Mouse (Mus musculus) C2C12 (cell line): ENCODE measurements around the gene Ppp2r3c. TPM values are rescaled to one million over a fixed set of nuclear protein-coding genes. Genes with fewer than 3 reads are reported as not detected.
A peak's percentile ranks its signal among the peaks of the same experiment; 100 is the strongest.
"Not testable (repeated sequence)": the region's sequence is repeated elsewhere in the genome, so short reads cannot be mapped to it uniquely, and the experiment has no call there.

Source experiments
- H3K27me3 ChIP-seq: one replicate; pipeline ENCODE4 v1.6.1; 2011; ENCODE audit not compliant: control insufficient read depth, insufficient read depth, insufficient read length
- H3K36me3 ChIP-seq: one replicate; pipeline ENCODE4 v1.6.1; 2011; ENCODE audit not compliant: control insufficient read depth, insufficient read depth
- H3K4me3 ChIP-seq: one replicate; pipeline ENCODE4 v1.5.1; 2011; ENCODE audit warnings: mild to moderate bottlenecking, control low read depth; ENCODE audit not compliant: poor library complexity, insufficient read depth, severe bottlenecking
- H3K79me2 ChIP-seq: one replicate; pipeline ENCODE4 v1.6.1; 2011; ENCODE audit not compliant: control insufficient read depth, insufficient read depth
- H3K79me3 ChIP-seq: one replicate; pipeline ENCODE4 v1.6.1; 2011; ENCODE audit warnings: low read depth, control low read depth
- H3ac ChIP-seq: one replicate; pipeline ENCODE3; 2011; ENCODE audit warnings: low read depth; ENCODE audit not compliant: control insufficient read depth, insufficient read length
- CEBPB ChIP-seq: IDR thresholded peaks from one replicate; pipeline ENCODE4 v1.6.1; 2011; ENCODE audit warnings: low read depth, mild to moderate bottlenecking, control low read depth, moderate library complexity
- CTCF ChIP-seq: IDR thresholded peaks from one replicate; pipeline ENCODE4 v1.5.1; 2011; ENCODE audit not compliant: control insufficient read depth, insufficient read depth, insufficient read length
- FOSL1 ChIP-seq: IDR thresholded peaks from one replicate; pipeline ENCODE4 v1.8.0; 2011; ENCODE audit warnings: mild to moderate bottlenecking, low read length; ENCODE audit not compliant: poor library complexity, insufficient read depth, severe bottlenecking
- MAX ChIP-seq: IDR thresholded peaks from one replicate; pipeline ENCODE4 v1.6.1; 2011; ENCODE audit warnings: mild to moderate bottlenecking, control low read depth
- MYOD1 ChIP-seq: IDR thresholded peaks from one replicate; pipeline ENCODE4 v1.6.1; 2011; ENCODE audit warnings: low read depth; ENCODE audit not compliant: control insufficient read depth, insufficient read length
- MYOG ChIP-seq: IDR thresholded peaks from one replicate; pipeline ENCODE4 v1.6.1; 2011; ENCODE audit not compliant: control insufficient read depth, insufficient read length; ENCODE audit errors: extremely low read depth
- USF1 ChIP-seq: IDR thresholded peaks from one replicate; pipeline ENCODE4 v1.6.1; 2011; ENCODE audit warnings: low read depth, mild to moderate bottlenecking, control low read depth, moderate library complexity
- polyA plus RNA-seq: library from polyadenylated mRNA; unstranded; fragments of >200 nt; fragmentation: generic; extraction: Trizol; gene quantifications from one replicate; pipeline ENCODE4 v1.2.1, GENCODE M21; 2012; ENCODE audit warnings: missing spikeins

Gene Ppp2r3c
- polyA plus RNA-seq, 1 experiment: 3.8 TPM

DNA sequence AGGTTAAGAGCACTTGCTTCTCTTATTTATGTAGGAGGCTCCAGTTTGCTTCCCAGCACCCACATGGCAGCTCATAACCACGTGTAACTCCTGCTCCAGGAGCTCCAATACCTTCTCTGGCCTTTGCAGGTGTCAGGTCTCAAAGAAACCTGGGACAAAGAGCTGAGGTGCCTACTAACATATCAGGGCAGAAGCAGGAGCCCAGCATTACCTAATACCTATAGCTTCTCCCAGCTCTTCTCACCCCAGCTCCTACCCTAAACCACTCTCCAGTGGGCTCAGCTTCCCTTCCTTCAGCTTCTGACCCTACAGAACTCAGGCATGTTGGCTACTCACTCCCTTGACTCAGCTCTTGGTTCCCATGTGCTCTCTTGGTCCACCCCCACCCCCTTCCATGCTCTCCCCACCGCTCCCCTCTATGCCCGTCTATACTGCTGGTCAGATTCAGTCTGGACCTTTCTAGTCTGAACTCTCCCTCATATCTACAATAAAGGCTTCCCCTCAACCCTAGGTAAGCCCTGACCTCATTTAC lies 1.9 kb downstream of the Ppp2r3c start:
- Histone ChIP-seq H3K79me2 (peaks cover 39% of the 10 kb centered on the region), H3K79me3 (peaks cover 13% of the 10 kb centered on the region), H3K36me3 (peaks cover 34% of the 10 kb centered on the region), H3K27me3 (no peaks in the 10 kb centered on the region), H3K4me3 (no peak overlapping the region), H3ac (no peak overlapping the region)
- no peak for TF ChIP-seq CEBPB
- no peak for TF ChIP-seq CTCF
- TF ChIP-seq MYOG: no peak
- TF ChIP-seq MAX: no peak
- no peak for TF ChIP-seq MYOD1
- no peak for TF ChIP-seq USF1
- no peak for TF ChIP-seq FOSL1

DNA sequence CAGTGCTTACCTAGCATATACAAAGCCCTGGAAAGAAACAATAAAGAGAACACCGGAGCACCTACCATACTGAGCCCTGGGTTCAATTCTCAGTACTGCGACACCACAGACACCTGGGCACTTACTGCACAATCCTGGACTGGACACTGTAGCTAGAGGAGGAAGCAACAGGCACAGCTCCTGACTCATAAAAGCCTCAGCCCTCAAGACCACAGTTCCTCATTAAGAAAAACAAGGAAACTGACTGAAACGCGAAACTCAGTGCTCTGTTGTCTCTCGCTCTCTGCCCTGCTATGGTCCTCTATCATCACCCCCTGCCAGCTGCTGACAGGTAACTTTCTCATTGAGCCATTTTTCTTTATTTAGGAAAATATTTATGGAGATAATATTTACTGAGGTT lies 3.5 kb downstream of the Ppp2r3c start, which contains the start of gene 1110008L16Rik:
1110008L16Rik (plus strand) TSS at position 242 of the 400 bp plus-strand sequence.
- no peak for TF ChIP-seq USF1
- TF ChIP-seq CTCF: no peak
- TF ChIP-seq MYOD1: no peak
- TF ChIP-seq FOSL1: no peak
- TF ChIP-seq MYOG: no peak
- no peak for TF ChIP-seq CEBPB
- no peaks in the 10 kb centered on the region for H3K27me3 ChIP-seq
- H3ac ChIP-seq: no peak within 1 kb of the TSS
- H3K36me3 ChIP-seq: peaks cover 48% of the 10 kb centered on the region
- peaks cover 11% of the 10 kb centered on the region for H3K79me3 ChIP-seq
- no peak within 1 kb of the TSS for H3K4me3 ChIP-seq
- peaks cover 39% of the 10 kb centered on the region for H3K79me2 ChIP-seq

DNA sequence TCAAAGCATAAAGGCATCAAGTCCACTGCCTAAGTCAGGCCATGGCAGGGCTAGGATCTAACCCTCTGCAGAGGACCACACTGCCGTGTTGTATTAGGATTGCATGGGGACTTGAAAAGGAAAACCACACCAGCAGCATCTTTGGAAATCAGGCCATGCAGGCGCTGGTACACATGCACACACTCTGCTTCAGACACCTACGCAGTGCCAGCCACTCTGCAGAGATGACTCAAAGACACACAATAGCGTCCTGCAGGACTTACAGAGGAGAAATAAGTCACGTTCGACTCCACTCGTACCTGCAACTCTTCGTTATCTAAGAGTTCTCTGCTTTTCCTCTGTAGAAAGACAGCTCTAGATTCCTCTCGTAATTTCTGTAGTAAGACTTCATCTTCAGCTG lies 4.7 kb downstream of the Ppp2r3c start:
- Histone ChIP-seq H3K36me3 (peaks cover 60% of the 10 kb centered on the region), H3K79me2 (peaks cover 30% of the 10 kb centered on the region), H3K27me3 (no peaks in the 10 kb centered on the region), H3K4me3 (no peak overlapping the region), H3K79me3 (peaks cover 11% of the 10 kb centered on the region), H3ac (no peak overlapping the region)
- TF ChIP-seq FOSL1: no peak
- no peak for TF ChIP-seq CEBPB
- no peak for TF ChIP-seq MYOG
- TF ChIP-seq MAX: no peak
- TF ChIP-seq USF1: no peak
- TF ChIP-seq MYOD1: no peak
- TF ChIP-seq CTCF: no peak

DNA sequence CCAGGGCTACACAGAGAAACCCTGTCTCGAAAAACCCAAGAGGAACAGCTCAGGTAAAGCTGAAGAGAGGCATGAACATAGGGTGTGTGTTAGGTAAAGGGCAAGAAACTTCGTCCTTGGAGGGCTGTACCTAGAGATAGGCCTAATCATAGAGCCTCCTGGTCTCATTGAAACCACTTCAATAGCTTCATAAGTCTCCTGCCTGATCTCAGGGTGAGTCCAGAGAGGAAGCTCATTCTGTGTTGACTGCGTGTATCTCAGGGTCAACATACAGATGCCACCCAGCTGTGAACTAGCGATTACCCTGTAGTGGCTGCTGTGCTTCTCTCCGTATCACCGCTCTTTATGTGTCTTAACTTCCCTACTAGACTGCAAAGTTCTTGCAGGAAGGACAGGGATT lies 25.2 kb downstream of the Ppp2r3c start:
- not testable (repeated sequence) for H3ac ChIP-seq

DNA sequence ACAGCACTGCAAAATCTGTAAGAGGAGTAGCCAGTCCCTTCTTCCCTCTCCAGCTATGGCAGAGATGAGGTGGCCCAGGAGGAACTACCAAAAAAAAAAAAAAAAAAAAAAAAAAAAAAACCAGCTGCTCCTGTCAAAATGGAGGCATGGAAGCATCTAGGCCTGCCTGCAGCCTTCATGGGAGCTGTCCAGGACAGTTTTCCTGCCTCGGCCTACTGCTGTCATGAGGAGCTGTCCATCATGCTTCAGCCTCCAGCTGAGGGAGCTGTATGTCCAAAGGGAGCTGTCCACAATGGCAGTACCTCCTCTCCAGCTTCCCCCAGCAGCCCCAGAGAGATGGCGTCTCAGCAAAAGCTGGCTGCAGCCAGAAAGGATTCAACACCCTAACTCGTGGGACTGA lies 30.6 kb downstream of the Ppp2r3c start:
- Histone ChIP-seq H3K79me2 (no peaks in the 10 kb centered on the region), H3K27me3 (no peaks in the 10 kb centered on the region)
- TF ChIP-seq CTCF (no peak), CEBPB (no peak)

More for the DNA sequence above, 25.2 kb downstream of the Ppp2r3c start:
- H3K4me3 ChIP-seq, H3K79me2 ChIP-seq, H3K27me3 ChIP-seq, H3K79me3 ChIP-seq: not testable (repeated sequence)
- H3K36me3 ChIP-seq: peaks cover 13% of the 10 kb centered on the region

DNA sequence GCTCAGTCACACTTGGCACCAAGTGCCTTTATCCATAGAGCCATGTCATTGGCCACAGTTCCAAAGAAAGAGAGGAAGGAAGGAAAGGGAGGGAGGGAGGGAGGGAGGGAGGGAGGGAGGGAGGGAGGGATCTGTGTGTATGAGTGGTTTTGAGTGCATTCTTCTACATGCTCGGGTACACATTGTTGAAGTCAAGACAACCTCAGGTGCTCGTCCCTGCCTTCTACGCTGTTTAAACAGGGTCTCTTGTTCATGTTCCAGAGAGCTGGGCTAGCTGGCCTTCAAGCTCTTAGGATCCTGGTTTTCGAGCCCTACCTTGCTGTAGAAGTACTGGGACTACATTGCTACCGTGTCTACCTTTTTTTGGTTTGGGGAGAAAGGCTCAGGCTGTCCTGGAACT lies 39.4 kb downstream of the Ppp2r3c start:
- not testable (repeated sequence) for H3ac ChIP-seq, H3K79me3 ChIP-seq, H3K27me3 ChIP-seq, H3K4me3 ChIP-seq, H3K79me2 ChIP-seq, H3K36me3 ChIP-seq

More for the DNA sequence above, 30.6 kb downstream of the Ppp2r3c start:
- Histone ChIP-seq H3K4me3 (no peak overlapping the region), H3ac (no peak overlapping the region), H3K79me3 (no peaks in the 10 kb centered on the region), H3K36me3 (no peaks in the 10 kb centered on the region)

DNA sequence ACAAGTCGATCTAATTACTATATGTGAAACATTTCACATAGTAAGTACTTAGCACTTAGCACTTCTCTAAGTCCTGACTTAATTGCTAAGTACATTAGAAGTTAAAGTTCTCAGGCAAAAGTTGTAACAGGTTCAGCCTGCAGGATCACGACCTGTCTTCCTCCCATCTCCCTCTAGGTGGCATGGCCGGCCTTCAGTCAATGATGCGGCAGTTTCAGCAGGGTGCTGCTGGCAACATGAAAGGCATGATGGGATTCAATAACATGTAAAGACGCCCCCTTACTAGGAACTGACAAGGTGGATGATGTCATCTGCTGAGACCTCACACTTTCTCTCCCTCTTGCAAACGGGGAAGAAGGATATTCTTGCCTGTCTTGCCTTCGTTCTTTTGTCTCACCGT lies 40.8 kb downstream of the Ppp2r3c start:
- H3ac ChIP-seq, H3K79me2 ChIP-seq, H3K79me3 ChIP-seq, H3K27me3 ChIP-seq, H3K4me3 ChIP-seq: not testable (repeated sequence)
- H3K36me3 ChIP-seq: peaks cover 15% of the 10 kb centered on the region

DNA sequence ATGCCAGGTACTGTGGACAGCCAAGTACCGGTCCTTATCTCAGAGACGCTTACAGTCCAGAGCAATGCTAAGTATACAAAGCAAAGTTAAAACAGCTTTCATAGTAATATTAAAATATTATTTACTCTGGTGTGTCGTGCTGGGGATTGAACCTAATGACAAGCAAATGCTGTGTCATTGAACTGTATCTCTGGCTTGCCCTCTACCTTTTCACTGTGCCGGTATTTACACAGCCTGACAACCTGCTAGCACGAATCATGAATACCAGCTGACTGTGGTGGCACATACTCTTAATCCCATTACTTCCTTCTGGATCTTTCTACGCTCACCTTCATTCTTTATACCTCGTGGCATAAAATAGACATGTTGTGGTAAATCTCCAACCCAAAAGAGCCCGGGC lies 60.6 kb downstream of the Ppp2r3c start:
- not testable (repeated sequence) for H3K79me2 ChIP-seq, H3ac ChIP-seq, H3K27me3 ChIP-seq, H3K4me3 ChIP-seq, H3K36me3 ChIP-seq, H3K79me3 ChIP-seq

DNA sequence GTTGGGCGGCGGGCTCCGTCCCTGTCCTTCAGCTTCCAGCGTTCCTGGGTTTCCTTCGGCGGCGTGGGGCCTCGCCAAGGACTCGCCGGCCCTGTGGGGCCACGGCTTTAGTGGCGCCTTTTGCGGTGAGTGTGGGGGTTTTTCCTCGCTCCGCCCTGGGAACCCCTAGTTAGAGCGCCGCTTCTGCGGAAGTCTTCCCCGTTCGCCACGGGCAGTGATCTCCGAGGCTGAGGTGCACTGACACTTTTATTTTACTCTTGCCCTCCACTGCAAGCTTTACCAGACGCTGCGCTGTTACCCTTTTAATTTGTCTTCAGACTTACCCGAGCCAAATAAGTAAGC lies 72.3 kb downstream of the Ppp2r3c start:
- H3K79me2 ChIP-seq, H3K36me3 ChIP-seq, H3K27me3 ChIP-seq, H3K79me3 ChIP-seq: not testable (repeated sequence)
- peak overlapping the region; percentile 68 for H3ac ChIP-seq
- peak overlapping the region; percentile 38 for H3K4me3 ChIP-seq
